Mouse (Mus musculus) MEL (cell line): ENCODE data around the gene Hlcs. TPM values are rescaled to one million over a fixed set of nuclear protein-coding genes. Genes with fewer than 3 reads are reported as not detected.

Source experiments
- DNase-seq: peaks from one replicate; pipeline ENCODE4 v3.0.0; 2011; ENCODE audit warnings: low read depth, low spot score
- H3K27ac ChIP-seq: 2 replicates; pipeline ENCODE4 v1.5.1; 2012; ENCODE audit warnings: low read depth, mild to moderate bottlenecking, control low read depth, low read length, moderate library complexity; ENCODE audit not compliant: control insufficient read depth
- H3K27me3 ChIP-seq, 2 experiments: fragments of 150-350 bp in 1 of 2; sonication (generic) in 1 of 2; 2 replicates each; pipeline ENCODE4 v1.6.1; 2012; ENCODE audit warnings: low read length in 2 of 2, mild to moderate bottlenecking in 2 of 2, improper control_type of control experiment in 1 of 2, moderate library complexity in 1 of 2; ENCODE audit not compliant: insufficient read depth in 2 of 2, control insufficient read depth in 1 of 2
- H3K36me3 ChIP-seq, 2 experiments: 2 replicates each; pipeline ENCODE4 v1.6.1; 2012 to 2014; ENCODE audit warnings: low read length in 2 of 2, improper control_type of control experiment in 1 of 2, inconsistent platforms in 1 of 2, mild to moderate bottlenecking in 1 of 2; ENCODE audit not compliant: insufficient read depth in 2 of 2, control insufficient read depth in 1 of 2
- H3K4me1 ChIP-seq, 2 experiments: fragments of 150-350 bp in 1 of 2; sonication (generic) in 1 of 2; 2 replicates each; pipeline ENCODE4 v1.6.1; 2012; ENCODE audit warnings: low read length in 2 of 2, improper control_type of control experiment in 1 of 2, mild to moderate bottlenecking in 1 of 2; ENCODE audit not compliant: insufficient read depth in 2 of 2, control insufficient read depth in 1 of 2
- H3K4me3 ChIP-seq, 2 experiments: fragments of 150-350 bp in 1 of 2; sonication (generic) in 1 of 2; 2 replicates each; pipeline ENCODE4 v1.5.1; 2012; ENCODE audit warnings: low read depth in 2 of 2, low read length in 2 of 2, mild to moderate bottlenecking in 2 of 2, moderate library complexity in 2 of 2, control low read depth in 1 of 2, improper control_type of control experiment in 1 of 2; ENCODE audit not compliant: control insufficient read depth in 1 of 2, insufficient read depth in 1 of 2
- H3K79me2 ChIP-seq: 2 replicates; pipeline ENCODE4 v1.6.1; 2012; ENCODE audit warnings: mild to moderate bottlenecking, low read length, moderate library complexity; ENCODE audit not compliant: control insufficient read depth, poor library complexity, insufficient read depth
- H3K9ac ChIP-seq: 2 replicates; pipeline ENCODE4 v1.6.1; 2012; ENCODE audit warnings: low read depth, mild to moderate bottlenecking, control low read depth, low read length, moderate library complexity; ENCODE audit not compliant: control insufficient read depth, poor library complexity, severe bottlenecking
- H3K9me3 ChIP-seq: fragments of 150-350 bp; sonication (generic); replicated peaks from 2 replicates; pipeline ENCODE4 v1.6.1; 2012; ENCODE audit warnings: mild to moderate bottlenecking, low read length, improper control_type of control experiment, moderate library complexity; ENCODE audit not compliant: insufficient read depth
- CHD2 ChIP-seq: IDR thresholded peaks from 2 replicates; pipeline ENCODE4 v1.6.1; 2011; ENCODE audit warnings: low read length, improper control_type of control experiment
- E2F4 ChIP-seq: IDR thresholded peaks from 2 replicates; pipeline ENCODE4 v1.6.1; 2011; ENCODE audit warnings: low read depth, low read length, improper control_type of control experiment, borderline replicate concordance
- ELF1 ChIP-seq: IDR thresholded peaks from 2 replicates; pipeline ENCODE4 v1.6.1; 2014; ENCODE audit warnings: low read depth, mild to moderate bottlenecking, inconsistent platforms, low read length, improper control_type of control experiment, moderate library complexity
- GATA1 ChIP-seq: IDR thresholded peaks from 2 replicates; pipeline ENCODE4 v1.6.1; 2011; ENCODE audit warnings: low read depth, low read length, improper control_type of control experiment
- MAFK ChIP-seq: IDR thresholded peaks from 2 replicates; pipeline ENCODE4 v1.6.1; 2011; ENCODE audit warnings: low read depth, mild to moderate bottlenecking, low read length, improper control_type of control experiment, borderline replicate concordance
- NRF1 ChIP-seq: IDR thresholded peaks from 2 replicates; pipeline ENCODE4 v1.6.1; 2014; ENCODE audit warnings: low read depth, mild to moderate bottlenecking, inconsistent platforms, low read length, improper control_type of control experiment, moderate library complexity; ENCODE audit not compliant: poor library complexity, insufficient read depth, severe bottlenecking
- POLR2AphosphoS2 ChIP-seq: IDR thresholded peaks from 2 replicates; pipeline ENCODE4 v1.6.1; 2011; ENCODE audit warnings: low read length, improper control_type of control experiment
- RAD21 ChIP-seq: IDR thresholded peaks from 2 replicates; pipeline ENCODE4 v1.6.1; 2011; ENCODE audit warnings: mild to moderate bottlenecking, low read depth, low read length, improper control_type of control experiment
- RCOR1 ChIP-seq: IDR thresholded peaks from 2 replicates; pipeline ENCODE4 v1.6.1; 2012; ENCODE audit warnings: low read depth, mild to moderate bottlenecking, inconsistent platforms, low read length, improper control_type of control experiment
- SMC3 ChIP-seq: IDR thresholded peaks from 2 replicates; pipeline ENCODE4 v1.6.1; 2011; ENCODE audit warnings: low read depth, low read length, improper control_type of control experiment
- USF1 ChIP-seq: IDR thresholded peaks from 2 replicates; pipeline ENCODE4 v1.6.1; 2014; ENCODE audit warnings: low read depth, mild to moderate bottlenecking, inconsistent platforms, low read length, improper control_type of control experiment, moderate library complexity
- USF2 ChIP-seq, 2 experiments: IDR thresholded peaks; 2 replicates each; pipeline ENCODE4 v1.6.1; 2011 to 2012; ENCODE audit warnings: improper control_type of control experiment in 2 of 2, low read length in 2 of 2, borderline replicate concordance in 1 of 2, inconsistent platforms in 1 of 2, low read depth in 1 of 2, mild to moderate bottlenecking in 1 of 2; ENCODE audit not compliant: insufficient read depth in 1 of 2
- ZNF384 ChIP-seq: IDR thresholded peaks from 2 replicates; pipeline ENCODE4 v1.6.1; 2012; ENCODE audit warnings: low read depth, mild to moderate bottlenecking, inconsistent platforms, low read length, improper control_type of control experiment
- polyA plus RNA-seq, 2 experiments: library from polyadenylated mRNA; stranded (reverse) in 1 of 2; unstranded in 1 of 2; fragments of >175 nt in 1 of 2; fragments of >200 nt in 1 of 2; gene quantifications; 2 replicates each; pipeline versions ENCODE4 v1.2.1 to v1.2.4; 2012; ENCODE audit warnings: low replicate concordance in 2 of 2, low read depth in 1 of 2; ENCODE audit not compliant: insufficient read length in 2 of 2, insufficient read depth in 1 of 2, missing spikeins in 1 of 2
- total RNA-seq: library from RNA; depleted of rRNA; stranded (reverse); fragments of 300-350 nt; gene quantifications from 2 replicates; pipeline ENCODE4 v1.2.3, GENCODE M21; 2012; rRNA removed

Hlcs gene
- total and polyA plus RNA-seq, 3 experiments = 3.3 to 6.4 TPM; not detected in 1

DNA sequence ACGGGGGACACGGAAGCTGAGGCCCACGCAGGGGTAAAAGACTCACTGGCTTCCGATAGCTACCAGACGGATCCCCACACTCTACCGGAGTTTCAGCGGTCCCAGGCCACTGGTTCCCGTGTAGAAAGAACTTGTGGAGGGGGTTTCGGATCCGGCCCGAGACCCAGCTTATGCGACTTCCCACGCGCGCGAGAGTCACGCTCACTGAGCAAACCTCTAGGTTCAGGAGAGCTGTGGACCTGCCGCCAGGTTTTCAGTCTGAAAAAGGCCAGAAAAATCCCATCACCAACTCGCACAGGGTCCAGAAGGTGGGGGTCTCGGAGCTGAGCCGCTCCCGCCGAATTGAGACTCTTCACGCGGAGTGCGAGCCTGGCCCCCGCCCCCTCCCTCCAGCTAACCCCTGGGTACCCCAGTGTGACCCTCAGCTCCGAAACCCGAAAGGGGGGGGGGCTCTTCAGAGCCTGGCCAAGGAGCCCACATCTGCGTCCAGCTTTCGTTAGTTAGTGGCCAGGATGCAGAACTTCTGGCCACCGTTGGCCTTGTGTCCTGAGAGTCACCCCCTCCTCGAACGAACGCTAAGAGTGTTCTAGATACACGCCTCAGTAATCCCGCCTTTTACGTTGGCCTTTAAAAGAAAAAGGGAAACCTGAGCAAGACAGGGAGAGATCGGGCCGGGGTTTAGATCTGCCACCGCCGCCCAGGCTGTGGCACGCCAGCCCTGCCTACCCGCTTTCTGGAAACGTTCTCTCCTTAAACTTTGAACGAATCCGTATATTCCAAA is 234.1 kb downstream of the Hlcs start:
- TF ChIP-seq USF2 (IDR thresholded peaks at IDR 0.05; ENCODE audit: borderline replicate concordance in 1 of 2, insufficient read depth in 1 of 2, low read depth in 1 of 2, low read length in 2 of 2) (no peak), E2F4 (no peak), CHD2 (no peak), ZNF384 (no peak), POLR2AphosphoS2 (no peak), NRF1 (no peak), RAD21 (no peak), ELF1 (no peak), SMC3 (no peak), USF1 (no peak), RCOR1 (no peak), GATA1 (no peak), MAFK (no peak)
- H3K9ac ChIP-seq = no peak overlapping the region

More for the DNA sequence above, 234.1 kb downstream of the Hlcs start:
- DNase-seq = no peak
- H3K9me3 ChIP-seq = no peaks in the 10 kb centered on the region
- no peaks in the 10 kb centered on the region for H3K36me3 ChIP-seq
- peaks cover 0 to 1% of the 10 kb centered on the region in 2 experiments; a peak in 2 of 4 replicates for H3K27me3 ChIP-seq
- no peak overlapping the region for H3K27ac ChIP-seq
- no peak overlapping the region for H3K4me3 ChIP-seq
- no peaks in the 10 kb centered on the region for H3K4me1 ChIP-seq
- H3K79me2 ChIP-seq = no peaks in the 10 kb centered on the region

Other genes with a start within 250 kb of the Hlcs start
- gene Sim2, start 228.6 kb downstream of the Hlcs start, total RNA-seq = not detected in 2 replicates
- not detected for gene Sim2, start 228.6 kb downstream of the Hlcs start, polyA plus RNA-seq
- gene Ripply3, start 14.8 kb upstream of the Hlcs start, total RNA-seq = 0.10 and 0.35 TPM in 2 replicates
- gene Ripply3, start 14.8 kb upstream of the Hlcs start, polyA plus RNA-seq = under 1 TPM in 1 of 2 experiments, not detected in 1; 0.18 TPM
- 47.5 and 56.9 TPM in 2 replicates for gene Ttc3, start 57.0 kb upstream of the Hlcs start, total RNA-seq
- 100 to 1,000 TPM in 1 of 2 experiments, 10 to 100 TPM in 1; 46.4 to 352 TPM for gene Ttc3, start 57.0 kb upstream of the Hlcs start, polyA plus RNA-seq
- gene Pigp, start 58.3 kb upstream of the Hlcs start, total RNA-seq = 27.1 and 33.9 TPM in 2 replicates
- gene Pigp, start 58.3 kb upstream of the Hlcs start, polyA plus RNA-seq = 10 to 100 TPM in 1 of 2 experiments, not detected in 1; 47.3 TPM
- 20.9 and 23.2 TPM in 2 replicates for gene Vps26c, start 213.3 kb upstream of the Hlcs start, total RNA-seq
- gene Vps26c, start 213.3 kb upstream of the Hlcs start, polyA plus RNA-seq = 10 to 100 TPM in 1 of 2 experiments, not detected in 1; 23.7 TPM